Mouse (Mus musculus): ENCODE results near the gene Clcf1. TPM values are rescaled to one million over a fixed set of nuclear protein-coding genes. Genes with fewer than 3 reads are reported as not detected.

The Clcf1 gene
- polyA plus RNA-seq, 1 experiment from 2014 or later = 0.49 TPM

- peak; percentile 91 for ATAC-seq
- H3K4me3 ChIP-seq (replicated peaks; ENCODE audit: low read length) = peak within 1 kb of the TSS; percentile 67
- no peaks in the 10 kb centered on the region for H3K27me3 ChIP-seq (replicated peaks; ENCODE audit: control insufficient read depth, insufficient read depth, low read length)
- no peaks in the 10 kb centered on the region for H3K9me3 ChIP-seq (ENCODE audit: control insufficient read depth, low read length)
- H3K4me2 ChIP-seq (ENCODE audit: low read length) = peak within 1 kb of the TSS; percentile 97
- peak within 1 kb of the TSS; percentile 91 for H3K9ac ChIP-seq (replicated peaks; ENCODE audit: low read depth, low read length)
- 7% methylated on average over 40 of the region's 47 CpGs for WGBS
- H3K4me1 ChIP-seq (replicated peaks; ENCODE audit: control insufficient read depth, insufficient read depth, low read length) = peaks cover 28% of the 10 kb centered on the region
- H3K36me3 ChIP-seq (ENCODE audit: control insufficient read depth, insufficient read depth) = peaks cover 14% of the 10 kb centered on the region
- peak within 1 kb of the TSS; percentile 84 for H3K27ac ChIP-seq (ENCODE audit: low read length)
These were observed 22.3 kb upstream of the Clcf1 start, which contains the start of gene Ppp1ca for GRCm38 (mm10) chr19:4191528-4192250. Gene Ppp1ca (plus strand): TSS chr19:4192065.

GRCm38 (mm10) chr19:4192251-4192985 lies 21.6 kb upstream of the Clcf1 start:
- Histone ChIP-seq H3K4me1 (replicated peaks; ENCODE audit: control insufficient read depth, insufficient read depth, low read length) (peaks cover 29% of the 10 kb centered on the region), H3K9ac (replicated peaks; ENCODE audit: low read depth, low read length) (peak overlapping the region; percentile 91), H3K36me3 (ENCODE audit: control insufficient read depth, insufficient read depth) (peaks cover 18% of the 10 kb centered on the region), H3K27ac (ENCODE audit: low read length) (peak overlapping the region; percentile 84), H3K9me3 (ENCODE audit: control insufficient read depth, low read length) (no peaks in the 10 kb centered on the region), H3K27me3 (replicated peaks; ENCODE audit: control insufficient read depth, insufficient read depth, low read length) (no peaks in the 10 kb centered on the region), H3K4me3 (replicated peaks; ENCODE audit: low read length) (peak overlapping the region; percentile 67), H3K4me2 (ENCODE audit: low read length) (peak overlapping the region; percentile 97)
- WGBS = under 1% methylated on average over 46 of the region's 52 CpGs
- ATAC-seq = peak; percentile 58; the same call in 1 of the 2 replicates

GRCm38 (mm10) chr19:4193129-4193528 lies 20.9 kb upstream of the Clcf1 start:
- 54% methylated on average over 6 of the region's 6 CpGs for WGBS
- Histone ChIP-seq H3K27me3 (replicated peaks; ENCODE audit: control insufficient read depth, insufficient read depth, low read length) (no peaks in the 10 kb centered on the region), H3K9ac (replicated peaks; ENCODE audit: low read depth, low read length) (peak overlapping the region; percentile 91), H3K27ac (ENCODE audit: low read length) (no peak overlapping the region), H3K36me3 (ENCODE audit: control insufficient read depth, insufficient read depth) (peaks cover 18% of the 10 kb centered on the region), H3K9me3 (ENCODE audit: control insufficient read depth, low read length) (no peaks in the 10 kb centered on the region), H3K4me3 (replicated peaks; ENCODE audit: low read length) (peak overlapping the region; percentile 67), H3K4me2 (ENCODE audit: low read length) (peak overlapping the region; percentile 97), H3K4me1 (replicated peaks; ENCODE audit: control insufficient read depth, insufficient read depth, low read length) (peaks cover 29% of the 10 kb centered on the region)
- ATAC-seq = no peak

GRCm38 (mm10) chr19:4194021-4194724 lies 19.9 kb upstream of the Clcf1 start:
- H3K4me2 ChIP-seq (ENCODE audit: low read length) = no peak overlapping the region
- ATAC-seq = no peak

GRCm38 (mm10) chr19:4194776-4195650 lies 19.0 kb upstream of the Clcf1 start:
- Histone ChIP-seq H3K27ac (ENCODE audit: low read length) (no peak overlapping the region), H3K4me1 (replicated peaks; ENCODE audit: control insufficient read depth, insufficient read depth, low read length) (peaks cover 29% of the 10 kb centered on the region)

More at GRCm38 (mm10) chr19:4194021-4194724, 19.9 kb upstream of the Clcf1 start:
- Histone ChIP-seq H3K9ac (replicated peaks; ENCODE audit: low read depth, low read length) (no peak overlapping the region), H3K27ac (ENCODE audit: low read length) (no peak overlapping the region), H3K36me3 (ENCODE audit: control insufficient read depth, insufficient read depth) (peaks cover 18% of the 10 kb centered on the region), H3K4me1 (replicated peaks; ENCODE audit: control insufficient read depth, insufficient read depth, low read length) (peaks cover 29% of the 10 kb centered on the region), H3K27me3 (replicated peaks; ENCODE audit: control insufficient read depth, insufficient read depth, low read length) (no peaks in the 10 kb centered on the region), H3K9me3 (ENCODE audit: control insufficient read depth, low read length) (no peaks in the 10 kb centered on the region), H3K4me3 (replicated peaks; ENCODE audit: low read length) (no peak overlapping the region)
- 93% methylated on average over 8 of the region's 8 CpGs for WGBS

GRCm38 (mm10) chr19:4196048-4196447 lies 18.0 kb upstream of the Clcf1 start:
- no peak for ATAC-seq
- no peak overlapping the region for H3K27ac ChIP-seq (ENCODE audit: low read length)

More at GRCm38 (mm10) chr19:4194776-4195650, 19.0 kb upstream of the Clcf1 start:
- Histone ChIP-seq H3K9ac (replicated peaks; ENCODE audit: low read depth, low read length) (no peak overlapping the region), H3K9me3 (ENCODE audit: control insufficient read depth, low read length) (no peaks in the 10 kb centered on the region), H3K4me3 (replicated peaks; ENCODE audit: low read length) (no peak overlapping the region), H3K4me2 (ENCODE audit: low read length) (no peak overlapping the region), H3K27me3 (replicated peaks; ENCODE audit: control insufficient read depth, insufficient read depth, low read length) (no peaks in the 10 kb centered on the region), H3K36me3 (ENCODE audit: control insufficient read depth, insufficient read depth) (peaks cover 18% of the 10 kb centered on the region)
- ATAC-seq = no peak
- 73% methylated on average over 12 of the region's 12 CpGs for WGBS

GRCm38 (mm10) chr19:4196548-4196947 lies 17.5 kb upstream of the Clcf1 start:
- H3K4me2 ChIP-seq (ENCODE audit: low read length) = no peak overlapping the region
- WGBS = 60% methylated on average over 5 of the region's 5 CpGs
- peaks cover 39% of the 10 kb centered on the region for H3K4me1 ChIP-seq (replicated peaks; ENCODE audit: control insufficient read depth, insufficient read depth, low read length)
- ATAC-seq = no peak
- H3K4me3 ChIP-seq (replicated peaks; ENCODE audit: low read length) = no peak overlapping the region
- no peak overlapping the region for H3K9ac ChIP-seq (replicated peaks; ENCODE audit: low read depth, low read length)
- no peaks in the 10 kb centered on the region for H3K9me3 ChIP-seq (ENCODE audit: control insufficient read depth, low read length)
- H3K27me3 ChIP-seq (replicated peaks; ENCODE audit: control insufficient read depth, insufficient read depth, low read length) = no peaks in the 10 kb centered on the region
- H3K27ac ChIP-seq (ENCODE audit: low read length) = no peak overlapping the region
- peaks cover 18% of the 10 kb centered on the region for H3K36me3 ChIP-seq (ENCODE audit: control insufficient read depth, insufficient read depth)

More at GRCm38 (mm10) chr19:4196048-4196447, 18.0 kb upstream of the Clcf1 start:
- Histone ChIP-seq H3K4me3 (replicated peaks; ENCODE audit: low read length) (no peak overlapping the region), H3K4me1 (replicated peaks; ENCODE audit: control insufficient read depth, insufficient read depth, low read length) (peaks cover 40% of the 10 kb centered on the region), H3K27me3 (replicated peaks; ENCODE audit: control insufficient read depth, insufficient read depth, low read length) (no peaks in the 10 kb centered on the region), H3K9me3 (ENCODE audit: control insufficient read depth, low read length) (no peaks in the 10 kb centered on the region), H3K9ac (replicated peaks; ENCODE audit: low read depth, low read length) (no peak overlapping the region), H3K36me3 (ENCODE audit: control insufficient read depth, insufficient read depth) (peaks cover 18% of the 10 kb centered on the region), H3K4me2 (ENCODE audit: low read length) (no peak overlapping the region)
- WGBS = 79% methylated on average over 2 of the region's 2 CpGs

- H3K27ac ChIP-seq (ENCODE audit: low read length) = no peak overlapping the region
- 68% methylated on average over 3 of the region's 3 CpGs for whole genome bisulfite sequencing
- no peak overlapping the region for H3K4me3 ChIP-seq (replicated peaks; ENCODE audit: low read length)
- peaks cover 18% of the 10 kb centered on the region for H3K36me3 ChIP-seq (ENCODE audit: control insufficient read depth, insufficient read depth)
- no peak for ATAC-seq
- H3K4me1 ChIP-seq (replicated peaks; ENCODE audit: control insufficient read depth, insufficient read depth, low read length) = peaks cover 44% of the 10 kb centered on the region
- H3K9me3 ChIP-seq (ENCODE audit: control insufficient read depth, low read length) = no peaks in the 10 kb centered on the region
- H3K4me2 ChIP-seq (ENCODE audit: low read length) = no peak overlapping the region
- H3K27me3 ChIP-seq (replicated peaks; ENCODE audit: control insufficient read depth, insufficient read depth, low read length) = no peaks in the 10 kb centered on the region
- H3K9ac ChIP-seq (replicated peaks; ENCODE audit: low read depth, low read length) = no peak overlapping the region
These were observed 16.9 kb upstream of the Clcf1 start for GRCm38 (mm10) chr19:4197180-4197579.
